Mouse (Mus musculus) ES-Bruce4 (cell line): ENCODE results near the gene Megf8.

Experiments used
- CTCF ChIP-seq: IDR thresholded peaks from one replicate; pipeline ENCODE4 v1.8.1; 2011; ENCODE audit warnings: low read depth, low read length
- POLR2A ChIP-seq: IDR thresholded peaks from one replicate; pipeline ENCODE4 v1.8.1; 2011; ENCODE audit warnings: low read length; ENCODE audit not compliant: insufficient read depth

- TF ChIP-seq CTCF (no peak), POLR2A (no peak)
These were observed 23.7 kb upstream of the Megf8 start for GRCm38 (mm10) chr7:25293191-25293739.
